Comparison of ENCODE assay signal across 21 mouse cellular contexts in genomic region chr1:179313618-179314017, GRCm38 (mm10).
DNase-seq lines count a peak whose midpoint lies in the region; ATAC-seq and TF ChIP-seq lines count a peak whose summit lies in the region.
"Had no signal": no experiment of that assay in that cellular context is flagged by ENCODE, and none has a peak within 500 bp of the region (broad histone marks: within the 10 kb centered on the region; RNA-seq: fewer than 3 reads in every experiment).

No protein-coding gene starts in this region.

- no peak overlapping the region for H3K4me2 ChIP-seq in kidney, embryonic 15.5 days
- H3K4me2 ChIP-seq in lung, postnatal 0 days (replicated peaks; ENCODE audit: low read depth, low read length): no peak overlapping the region
- H3K4me2 ChIP-seq in stomach, postnatal 0 days (replicated peaks; ENCODE audit: low read depth): no peak overlapping the region
- H3K4me2 ChIP-seq: heart, embryonic 12.5 days; hindbrain, embryonic 14.5 days; liver, embryonic 15.5 days had no signal

- H3K36me3 ChIP-seq in kidney, adult 2 months (ENCODE audit: control insufficient read depth, insufficient read depth, low read length): no peaks in the 10 kb centered on the region
- no peaks in the 10 kb centered on the region for H3K36me3 ChIP-seq in kidney, embryonic 15.5 days
- no peaks in the 10 kb centered on the region for H3K36me3 ChIP-seq in lung, postnatal 0 days (ENCODE audit: insufficient read depth, low read length)
- no peaks in the 10 kb centered on the region for H3K36me3 ChIP-seq in stomach, postnatal 0 days (ENCODE audit: control insufficient read depth, insufficient read depth, low read length)
- H3K36me3 ChIP-seq: heart, embryonic 12.5 days; liver, embryonic 15.5 days; midbrain, embryonic 10.5 days had no signal

- TF ChIP-seq POLR2A in kidney, adult 2 months (IDR thresholded peaks at IDR 0.05; ENCODE audit: low read depth, low read length): no peak

- no peak overlapping the region for H3K9ac ChIP-seq in kidney, embryonic 15.5 days
- no peak overlapping the region for H3K9ac ChIP-seq in lung, postnatal 0 days (replicated peaks; ENCODE audit: low read depth)
- H3K9ac ChIP-seq in stomach, postnatal 0 days (ENCODE audit: low read length): no peak overlapping the region
- H3K9ac ChIP-seq: heart, embryonic 12.5 days; hindbrain, embryonic 14.5 days; liver, embryonic 15.5 days had no signal

- peak; percentile 11 for DNase-seq in embryo, embryonic 11 days
- no peak for DNase-seq in embryo, embryonic 10 days (ENCODE audit: low spot score)
- peak; percentile 14 for DNase-seq in kidney, adult 2 months
- DNase-seq in lung, postnatal 0 days (ENCODE audit: low spot score): no peak
- no peak for DNase-seq in lung, postnatal 36 days
- no peak for DNase-seq in stomach, postnatal 0 days (ENCODE audit: low spot score)
- no peak for DNase-seq in frontal cortex, postnatal 14 days (ENCODE audit: low spot score in 2 of 2)
- DNase-seq: cerebellum, adult 11-12 months; cerebellum, postnatal 25 days; gastrocnemius, postnatal 36 days; right cerebral cortex, adult 18-20 months; thymus, postnatal 25 days had no signal

- H3K27ac ChIP-seq in kidney, adult 2 months (ENCODE audit: insufficient read depth, low read depth, low read length): no peak overlapping the region
- H3K27ac ChIP-seq in kidney, embryonic 15.5 days: no peak overlapping the region
- no peak overlapping the region for H3K27ac ChIP-seq in lung, postnatal 0 days (ENCODE audit: low read length)
- no peak overlapping the region for H3K27ac ChIP-seq in stomach, postnatal 0 days (replicated peaks)
- H3K27ac ChIP-seq: hindbrain, embryonic 14.5 days; liver, embryonic 15.5 days; macrophage; midbrain, embryonic 10.5 days had no signal

- ATAC-seq in kidney, embryonic 15.5 days (replicated peaks; ENCODE audit: low FRiP score): no peak
- ATAC-seq in lung, postnatal 0 days: no peak
- no peak for ATAC-seq in stomach, postnatal 0 days (ENCODE audit: low FRiP score, low TSS enrichment)
- ATAC-seq: forebrain, embryonic 14.5 days; intestine, embryonic 16.5 days had no signal

- no peaks in the 10 kb centered on the region for H3K9me3 ChIP-seq in kidney, embryonic 15.5 days (replicated peaks)
- no peaks in the 10 kb centered on the region for H3K9me3 ChIP-seq in lung, postnatal 0 days (ENCODE audit: low read length)
- no peaks in the 10 kb centered on the region for H3K9me3 ChIP-seq in stomach, postnatal 0 days (ENCODE audit: control insufficient read depth, low read length)
- H3K9me3 ChIP-seq: heart, embryonic 12.5 days; liver, embryonic 15.5 days; midbrain, embryonic 10.5 days had no signal

- TF ChIP-seq EP300 in lung, postnatal 0 days (IDR thresholded peaks at IDR 0.05): no peak
- TF ChIP-seq EP300 in stomach, postnatal 0 days (optimal IDR thresholded peaks at IDR 0.05): no peak

- H3K4me1 ChIP-seq in kidney, adult 2 months (ENCODE audit: control insufficient read depth, insufficient read depth, low read length): no peaks in the 10 kb centered on the region
- H3K4me1 ChIP-seq in kidney, embryonic 15.5 days: 0 out of 2 replicates have a peak, but pooled peaks cover 4% of the 10 kb centered on the region
- H3K4me1 ChIP-seq in lung, postnatal 0 days (ENCODE audit: insufficient read depth, low read depth, low read length): no peaks in the 10 kb centered on the region
- H3K4me1 ChIP-seq in stomach, postnatal 0 days (replicated peaks; ENCODE audit: control insufficient read depth, insufficient read depth): no peaks in the 10 kb centered on the region
- H3K4me1 ChIP-seq: liver, embryonic 15.5 days; midbrain, embryonic 10.5 days had no signal

- WGBS in kidney, adult 2 months: 79% methylated on average over 5 of the region's 5 CpGs
- 81% methylated on average over 5 of the region's 5 CpGs for WGBS in kidney, embryonic 15.5 days
- WGBS in lung, postnatal 0 days: 75% methylated on average over 5 of the region's 5 CpGs
- 68% methylated on average over 5 of the region's 5 CpGs for WGBS in stomach, postnatal 0 days

- TF ChIP-seq CTCF in kidney, adult 2 months (conservative IDR thresholded peaks at IDR 0.05; ENCODE audit: insufficient read depth, insufficient read length, low read depth, low read length): no peak; the same call in 1 of the 2 replicates
- TF ChIP-seq CTCF in lung, postnatal 0 days (IDR thresholded peaks at IDR 0.05): peak; percentile 41
- peak; percentile 46 for TF ChIP-seq CTCF in stomach, postnatal 0 days (IDR thresholded peaks at IDR 0.05; ENCODE audit: low read depth)

- no peaks in the 10 kb centered on the region for H3K27me3 ChIP-seq in kidney, adult 2 months (replicated peaks; ENCODE audit: control insufficient read depth, insufficient read depth, low read length)
- no peaks in the 10 kb centered on the region for H3K27me3 ChIP-seq in kidney, embryonic 15.5 days
- no peaks in the 10 kb centered on the region for H3K27me3 ChIP-seq in lung, postnatal 0 days (replicated peaks; ENCODE audit: insufficient read depth, low read length)
- no peaks in the 10 kb centered on the region for H3K27me3 ChIP-seq in stomach, postnatal 0 days (ENCODE audit: control insufficient read depth, insufficient read depth, low read length)
- H3K27me3 ChIP-seq: heart, embryonic 12.5 days; liver, embryonic 15.5 days had no signal

- H3K4me3 ChIP-seq in kidney, adult 2 months (ENCODE audit: insufficient read depth, low read depth, low read length): no peak overlapping the region
- no peak overlapping the region for H3K4me3 ChIP-seq in kidney, embryonic 15.5 days (replicated peaks)
- no peak overlapping the region for H3K4me3 ChIP-seq in lung, postnatal 0 days (ENCODE audit: low read depth, low read length)
- no peak overlapping the region for H3K4me3 ChIP-seq in stomach, postnatal 0 days (ENCODE audit: low read depth, low read length)
- H3K4me3 ChIP-seq: erythroblast, embryonic 14.5 days; heart, embryonic 12.5 days; liver, embryonic 15.5 days; midbrain, embryonic 10.5 days had no signal

Comparison
In these comparisons a context has a peak if more than half of its experiments do, and no peak if none do; other contexts are left out.
1. DNase-seq: peak in embryo, embryonic 11 days (single experiment) and kidney, adult 2 months (single experiment); none in embryo, embryonic 10 days (single experiment), lung, postnatal 0 days (single experiment), lung, postnatal 36 days (single experiment), stomach, postnatal 0 days (single experiment) and frontal cortex, postnatal 14 days (0 of 2).